Mouse (Mus musculus): Measurements from ENCODE around the gene Ttll8. TPM values are rescaled to one million over a fixed set of nuclear protein-coding genes. Genes with fewer than 3 reads are reported as not detected.
A peak's percentile ranks its signal among the peaks of the same experiment; 100 is the strongest.

Gene Ttll8
- polyA plus RNA-seq, 1 experiment from 2014 or later, result not detected

- DNase-seq (ENCODE audit: low spot score), result no peak
- 83% methylated on average over 6 of the region's 6 CpGs for WGBS
- Histone ChIP-seq H3K9me3 (replicated peaks; ENCODE audit: low read length) (no peaks in the 10 kb centered on the region), H3K36me3 (ENCODE audit: insufficient read depth, low read length) (no peaks in the 10 kb centered on the region), H3K9ac (ENCODE audit: low read depth, low read length) (no peak overlapping the region), H3K27ac (0 out of 2 replicates have a peak overlapping the region, but pooled peaks have one; percentile 10), H3K4me3 (replicated peaks; ENCODE audit: low read depth, low read length) (no peak overlapping the region), H3K27me3 (ENCODE audit: insufficient read depth, low read length) (no peaks in the 10 kb centered on the region), H3K4me2 (ENCODE audit: low read length) (no peak overlapping the region), H3K4me1 (replicated peaks; ENCODE audit: insufficient read depth, low read length) (peaks cover 7% of the 10 kb centered on the region; the same call in 1 of the 2 replicates)
- TF ChIP-seq CTCF (IDR thresholded peaks at IDR 0.05; ENCODE audit: low read depth), result no peak
- no peak for ATAC-seq (replicated peaks; ENCODE audit: low FRiP score, low read depth)
Measured at GRCm38 (mm10) chr15:88874477-88874876, 79.7 kb downstream of the Ttll8 start.

- H3K4me2 ChIP-seq (ENCODE audit: low read length), result no peak overlapping the region
- peaks cover 7% of the 10 kb centered on the region; the same call in 1 of the 2 replicates for H3K4me1 ChIP-seq (replicated peaks; ENCODE audit: insufficient read depth, low read length)
- no peak for ATAC-seq (replicated peaks; ENCODE audit: low FRiP score, low read depth)
- no peak overlapping the region for H3K27ac ChIP-seq
- no peaks in the 10 kb centered on the region for H3K27me3 ChIP-seq (ENCODE audit: insufficient read depth, low read length)
- 85% methylated on average over 3 of the region's 3 CpGs for WGBS
- no peak overlapping the region for H3K4me3 ChIP-seq (replicated peaks; ENCODE audit: low read depth, low read length)
- no peaks in the 10 kb centered on the region for H3K9me3 ChIP-seq (replicated peaks; ENCODE audit: low read length)
- TF ChIP-seq CTCF (IDR thresholded peaks at IDR 0.05; ENCODE audit: low read depth), result no peak
- no peak overlapping the region for H3K9ac ChIP-seq (ENCODE audit: low read depth, low read length)
- no peak for DNase-seq (ENCODE audit: low spot score)
- no peaks in the 10 kb centered on the region for H3K36me3 ChIP-seq (ENCODE audit: insufficient read depth, low read length)
Measured at GRCm38 (mm10) chr15:88874061-88874460, 80.2 kb downstream of the Ttll8 start.

- TF ChIP-seq CTCF (IDR thresholded peaks at IDR 0.05; ENCODE audit: low read depth), result no peak
- DNase-seq (ENCODE audit: low spot score), result no peak
- WGBS, result 63% methylated on average over 5 of the region's 5 CpGs
Measured at GRCm38 (mm10) chr15:88870418-88871185, 83.6 kb downstream of the Ttll8 start.

GRCm38 (mm10) chr15:88868024-88868742 is 86.0 kb downstream of the Ttll8 start:
- TF ChIP-seq CTCF (IDR thresholded peaks at IDR 0.05; ENCODE audit: low read depth), result no peak
- WGBS, result 72% methylated on average over 6 of the region's 6 CpGs
- Histone ChIP-seq H3K4me3 (replicated peaks; ENCODE audit: low read depth, low read length) (no peak overlapping the region), H3K36me3 (ENCODE audit: insufficient read depth, low read length) (peaks cover 23% of the 10 kb centered on the region), H3K9ac (ENCODE audit: low read depth, low read length) (no peak overlapping the region), H3K4me2 (ENCODE audit: low read length) (no peak overlapping the region), H3K9me3 (replicated peaks; ENCODE audit: low read length) (no peaks in the 10 kb centered on the region), H3K27ac (peak overlapping the region; percentile 87), H3K27me3 (ENCODE audit: insufficient read depth, low read length) (no peaks in the 10 kb centered on the region), H3K4me1 (replicated peaks; ENCODE audit: insufficient read depth, low read length) (peaks cover 35% of the 10 kb centered on the region)
- peak; percentile 50 for DNase-seq (ENCODE audit: low spot score)
- peak; percentile 44 for ATAC-seq (replicated peaks; ENCODE audit: low FRiP score, low read depth)

More at GRCm38 (mm10) chr15:88870418-88871185, 83.6 kb downstream of the Ttll8 start:
- Histone ChIP-seq H3K36me3 (ENCODE audit: insufficient read depth, low read length) (peaks cover 9% of the 10 kb centered on the region), H3K4me1 (replicated peaks; ENCODE audit: insufficient read depth, low read length) (peaks cover 25% of the 10 kb centered on the region), H3K4me2 (ENCODE audit: low read length) (no peak overlapping the region), H3K9me3 (replicated peaks; ENCODE audit: low read length) (no peaks in the 10 kb centered on the region), H3K9ac (ENCODE audit: low read depth, low read length) (no peak overlapping the region), H3K27ac (peak overlapping the region; percentile 54; the same call in 1 of the 2 replicates), H3K27me3 (ENCODE audit: insufficient read depth, low read length) (no peaks in the 10 kb centered on the region), H3K4me3 (replicated peaks; ENCODE audit: low read depth, low read length) (no peak overlapping the region)
- ATAC-seq (replicated peaks; ENCODE audit: low FRiP score, low read depth), result no peak

- H3K9me3 ChIP-seq (replicated peaks; ENCODE audit: low read length), result no peaks in the 10 kb centered on the region
- ATAC-seq (replicated peaks; ENCODE audit: low FRiP score, low read depth) (peak; percentile 19), DNase-seq (ENCODE audit: low spot score) (peak; percentile 80)
- H3K36me3 ChIP-seq (ENCODE audit: insufficient read depth, low read length), result peaks cover 23% of the 10 kb centered on the region
- H3K4me3 ChIP-seq (replicated peaks; ENCODE audit: low read depth, low read length), result no peak overlapping the region
- 0 out of 2 replicates have a peak overlapping the region, but pooled peaks have one; percentile 44 for H3K9ac ChIP-seq (ENCODE audit: low read depth, low read length)
- peaks cover 35% of the 10 kb centered on the region for H3K4me1 ChIP-seq (replicated peaks; ENCODE audit: insufficient read depth, low read length)
- H3K27ac ChIP-seq, result peak overlapping the region; percentile 87
- TF ChIP-seq CTCF (IDR thresholded peaks at IDR 0.05; ENCODE audit: low read depth), result no peak
- no peaks in the 10 kb centered on the region for H3K27me3 ChIP-seq (ENCODE audit: insufficient read depth, low read length)
- 19% methylated on average over 5 of the region's 5 CpGs for WGBS
- H3K4me2 ChIP-seq (ENCODE audit: low read length), result 0 out of 2 replicates have a peak overlapping the region, but pooled peaks have one; percentile 7
Measured at GRCm38 (mm10) chr15:88867368-88868023, 86.7 kb downstream of the Ttll8 start.

GRCm38 (mm10) chr15:88866934-88867356 is 87.3 kb downstream of the Ttll8 start:
- Histone ChIP-seq H3K9ac (ENCODE audit: low read depth, low read length) (peak overlapping the region; percentile 44; the same call in 1 of the 2 replicates), H3K4me2 (ENCODE audit: low read length) (peak overlapping the region; percentile 91; the same call in 1 of the 2 replicates), H3K27ac (peak overlapping the region; percentile 87), H3K36me3 (ENCODE audit: insufficient read depth, low read length) (peaks cover 23% of the 10 kb centered on the region), H3K4me1 (replicated peaks; ENCODE audit: insufficient read depth, low read length) (peaks cover 35% of the 10 kb centered on the region), H3K9me3 (replicated peaks; ENCODE audit: low read length) (no peaks in the 10 kb centered on the region), H3K4me3 (replicated peaks; ENCODE audit: low read depth, low read length) (no peak overlapping the region), H3K27me3 (ENCODE audit: insufficient read depth, low read length) (no peaks in the 10 kb centered on the region)
- no peak for DNase-seq (ENCODE audit: low spot score)
- 30% methylated on average over 7 of the region's 7 CpGs for WGBS
- no peak for ATAC-seq (replicated peaks; ENCODE audit: low FRiP score, low read depth)
- no peak for TF ChIP-seq CTCF (IDR thresholded peaks at IDR 0.05; ENCODE audit: low read depth)
